Mouse (Mus musculus): ENCODE results near the gene Olfr355. TPM values are rescaled to one million over a fixed set of nuclear protein-coding genes. Genes with fewer than 3 reads are reported as not detected.

Gene Olfr355
- not detected for total RNA-seq (2021)

- no peak for DNase-seq (ENCODE audit: extremely low spot score in 1 of 2, low spot score in 1 of 2)
Measured at GRCm38 (mm10) chr2:36928797-36929196, at the start of gene Olfr355. Gene Olfr355 (minus strand): TSS chr2:36928897.

GRCm38 (mm10) chr2:36936821-36937220 lies 8.1 kb upstream of the Olfr355 start, which contains the start of gene Olfr356:
Gene Olfr356 (plus strand): TSS chr2:36937121.
- DNase-seq (ENCODE audit: extremely low spot score in 1 of 2, low spot score in 1 of 2), result no peak

- DNase-seq (ENCODE audit: extremely low spot score in 1 of 2, low spot score in 1 of 2), result no peak
Measured at GRCm38 (mm10) chr2:36905380-36905779, 23.3 kb downstream of the Olfr355 start, which contains the start of gene Olfr354. Gene Olfr354 (plus strand): TSS chr2:36905680.

GRCm38 (mm10) chr2:36897114-36897513 lies 31.6 kb downstream of the Olfr355 start:
- no peak for DNase-seq (ENCODE audit: extremely low spot score in 1 of 2, low spot score in 1 of 2)

GRCm38 (mm10) chr2:36892836-36893235 lies 35.9 kb downstream of the Olfr355 start, which contains the start of gene Olfr353:
Gene Olfr353 (minus strand): TSS chr2:36892936.
- no peak for DNase-seq (ENCODE audit: extremely low spot score in 1 of 2, low spot score in 1 of 2)

Other genes with a start within 250 kb of the Olfr355 start
- not detected for gene Olfr346, start 243.1 kb downstream of the Olfr355 start, total RNA-seq (2021)
- gene Olfr347, start 197.0 kb downstream of the Olfr355 start, total RNA-seq (2021), result not detected
- gene Olfr348, start 144.6 kb downstream of the Olfr355 start, total RNA-seq (2021), result not detected
- gene Olfr50, start 138.4 kb downstream of the Olfr355 start, total RNA-seq (2021), result not detected
- gene Olfr3, start 111.9 kb downstream of the Olfr355 start, total RNA-seq (2021), result not detected
- not detected for gene Olfr350, start 82.6 kb downstream of the Olfr355 start, total RNA-seq (2021)
- gene Olfr351, start 66.2 kb downstream of the Olfr355 start, total RNA-seq (2021), result not detected
- not detected for gene Olfr352, start 60.4 kb downstream of the Olfr355 start, total RNA-seq (2021)
- not detected for gene Olfr353, start 36.0 kb downstream of the Olfr355 start, total RNA-seq (2021)
- not detected for gene Olfr354, start 23.2 kb downstream of the Olfr355 start, total RNA-seq (2021)
- gene Olfr356, start 8.2 kb upstream of the Olfr355 start, total RNA-seq (2021), result not detected
- gene Olfr357, start 64.9 kb upstream of the Olfr355 start, total RNA-seq (2021), result not detected
- not detected for gene Olfr358, start 80.4 kb upstream of the Olfr355 start, total RNA-seq (2021)
- gene Olfr360, start 136.8 kb upstream of the Olfr355 start, total RNA-seq (2021), result not detected
- not detected for gene Olfr361, start 160.4 kb upstream of the Olfr355 start, total RNA-seq (2021)
- gene Olfr362, start 189.0 kb upstream of the Olfr355 start, total RNA-seq (2021), result not detected
- not detected for gene Olfr364-ps1, start 210.4 kb upstream of the Olfr355 start, total RNA-seq (2021)